Mouse (Mus musculus) G1E (cell line): ENCODE measurements around the gene Plppr5. TPM values are rescaled to one million over a fixed set of nuclear protein-coding genes. Genes with fewer than 3 reads are reported as not detected.

Source experiments
- ATAC-seq: 2 replicates; pipeline ENCODE4 v1.8.0; 2016; ENCODE audit warnings: mild to moderate bottlenecking; ENCODE audit not compliant: insufficient number of reproducible peaks, poor library complexity, low FRiP score, severe bottlenecking; ENCODE audit errors: extremely low read depth
- DNase-seq: peaks from one replicate; pipeline ENCODE4 v3.0.0; 2012; ENCODE audit warnings: low spot score
- H3K27me3 ChIP-seq: 2 replicates; pipeline ENCODE4 v1.6.1; 2012; ENCODE audit warnings: mild to moderate bottlenecking, low read length, inconsistent platforms; ENCODE audit not compliant: insufficient read depth
- H3K36me3 ChIP-seq: replicated peaks from 2 replicates; pipeline ENCODE3; 2012; ENCODE audit warnings: mild to moderate bottlenecking, inconsistent platforms
- H3K4me1 ChIP-seq: 2 replicates; pipeline ENCODE4 v1.6.1; 2012; ENCODE audit warnings: low read depth, low read length, inconsistent platforms, mixed read lengths; ENCODE audit not compliant: insufficient read depth
- H3K4me3 ChIP-seq: 2 replicates; pipeline ENCODE4 v1.5.1; 2012; ENCODE audit warnings: low read depth, mild to moderate bottlenecking, inconsistent platforms, low read length, moderate library complexity, mixed read lengths
- H3K9me3 ChIP-seq: replicated peaks from 2 replicates; pipeline ENCODE4 v1.6.1; 2012; ENCODE audit warnings: inconsistent platforms
- CTCF ChIP-seq: IDR thresholded peaks from 2 replicates; pipeline ENCODE4 v1.5.1; 2012; ENCODE audit warnings: low read depth, low read length, inconsistent platforms, mixed read lengths
- GATA1 ChIP-seq: IDR thresholded peaks from 2 replicates; pipeline ENCODE4 v1.6.1; 2012; ENCODE audit warnings: borderline replicate concordance, low read length, inconsistent platforms, mixed read lengths
- GATA2 ChIP-seq: IDR thresholded peaks from 2 replicates; pipeline ENCODE4 v1.6.1; 2012; ENCODE audit warnings: low read depth, low read length, inconsistent platforms, borderline replicate concordance
- POLR2AphosphoS5 ChIP-seq: IDR thresholded peaks from 2 replicates; pipeline ENCODE4 v1.6.1; 2012; ENCODE audit warnings: low read depth, low read length, inconsistent platforms; ENCODE audit not compliant: insufficient replicate concordance
- TAL1 ChIP-seq: conservative IDR thresholded peaks from 2 replicates; pipeline ENCODE4 v1.6.1; 2012; ENCODE audit warnings: low read depth, low read length, inconsistent platforms, mixed read lengths
- polyA plus RNA-seq: library from polyadenylated mRNA; stranded (reverse); fragments of >175 nt; gene quantifications from 2 replicates; pipeline ENCODE4 v1.2.3, GENCODE M21; 2012
- total RNA-seq, 2 experiments: library from RNA; stranded (forward) in 1 of 2; stranded (reverse) in 1 of 2; fragments of 200-1000 nt in 1 of 2; fragments of >200 nt in 1 of 2; fragmentation: Nextera tagmentation in 1 of 2; gene quantifications; 2 replicates each; pipeline ENCODE4 v1.2.3; 2014 to 2017

The Plppr5 gene
- total and polyA plus RNA-seq, 3 experiments: 0.05 TPM; not detected in 2

DNA sequence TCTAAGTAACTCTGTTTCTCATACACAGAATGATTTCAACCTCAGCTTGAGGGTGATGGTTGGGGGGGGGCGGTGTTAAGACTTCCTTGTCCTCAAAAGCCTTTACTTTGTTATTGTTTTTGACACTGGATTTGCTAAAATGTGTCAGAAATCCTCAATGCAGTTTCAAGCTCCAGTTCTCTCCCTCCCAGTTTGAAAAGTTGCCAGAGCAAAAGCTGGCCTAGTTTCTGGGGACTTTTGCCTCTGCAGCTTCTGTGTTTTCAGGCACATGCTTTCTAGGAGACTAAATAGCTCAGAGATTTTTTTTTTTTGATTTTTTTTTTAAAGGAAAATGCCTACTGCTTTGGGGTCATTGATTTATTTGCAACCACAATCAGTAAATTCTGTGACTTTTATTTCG is 2.7 kb downstream of the Plppr5 start:
- H3K36me3 ChIP-seq: no peaks in the 10 kb centered on the region
- no peak for TF ChIP-seq POLR2AphosphoS5
- no peak for TF ChIP-seq CTCF
- no peaks in the 10 kb centered on the region for H3K27me3 ChIP-seq
- H3K4me3 ChIP-seq: no peak overlapping the region
- H3K9me3 ChIP-seq: peaks cover 31% of the 10 kb centered on the region
- no peaks in the 10 kb centered on the region for H3K4me1 ChIP-seq
- DNase-seq (no peak), ATAC-seq (no peak)

- ATAC-seq: no peak
- no peaks in the 10 kb centered on the region for H3K36me3 ChIP-seq
- no peak for DNase-seq
- peaks cover 6% of the 10 kb centered on the region for H3K9me3 ChIP-seq
- no peaks in the 10 kb centered on the region for H3K27me3 ChIP-seq
- no peaks in the 10 kb centered on the region for H3K4me1 ChIP-seq
- H3K4me3 ChIP-seq: no peak overlapping the region
- TF ChIP-seq TAL1 (no peak), GATA2 (no peak), GATA1 (no peak), POLR2AphosphoS5 (no peak), CTCF (no peak)
Observed at GRCm38 (mm10) chr3:117582628-117583027, 8.0 kb downstream of the Plppr5 start.

GRCm38 (mm10) chr3:117602404-117602803 is 27.8 kb downstream of the Plppr5 start:
- TF ChIP-seq GATA1 (no peak), CTCF (no peak), POLR2AphosphoS5 (no peak)
- H3K4me1 ChIP-seq: no peaks in the 10 kb centered on the region
- ATAC-seq: no peak
- H3K27me3 ChIP-seq: no peaks in the 10 kb centered on the region
- no peaks in the 10 kb centered on the region for H3K36me3 ChIP-seq
- DNase-seq: no peak
- no peaks in the 10 kb centered on the region; the same call in none of the 2 replicates for H3K9me3 ChIP-seq
- H3K4me3 ChIP-seq: no peak overlapping the region

DNA sequence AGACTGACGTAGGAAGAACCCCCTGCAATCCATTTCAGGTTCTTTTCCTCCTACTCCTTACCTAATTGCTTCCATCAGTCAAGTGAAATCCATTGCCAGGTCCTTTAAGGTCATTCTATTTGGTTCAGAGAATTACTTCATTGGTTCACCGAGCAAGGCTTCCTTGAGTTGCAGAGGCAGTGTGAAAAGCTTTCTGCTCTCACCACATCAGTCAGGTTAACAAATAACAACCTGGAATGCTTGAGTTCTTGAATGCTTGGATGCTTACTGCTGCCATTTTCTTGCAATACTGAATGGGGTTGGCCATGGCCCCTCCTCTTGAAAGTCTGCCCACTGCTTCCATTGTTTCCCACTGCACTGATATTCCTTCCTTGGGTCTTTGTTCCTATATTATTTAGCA is 28.8 kb downstream of the Plppr5 start:
- TF ChIP-seq POLR2AphosphoS5: no peak
- Histone ChIP-seq H3K27me3 (no peaks in the 10 kb centered on the region), H3K36me3 (no peaks in the 10 kb centered on the region), H3K4me3 (no peak overlapping the region), H3K9me3 (no peaks in the 10 kb centered on the region; the same call in none of the 2 replicates), H3K4me1 (no peaks in the 10 kb centered on the region)
- ATAC-seq (no peak), DNase-seq (no peak)

- H3K36me3 ChIP-seq: no peaks in the 10 kb centered on the region
- ATAC-seq (no peak), DNase-seq (no peak)
- no peak overlapping the region for H3K4me3 ChIP-seq
- no peaks in the 10 kb centered on the region for H3K4me1 ChIP-seq
- H3K9me3 ChIP-seq: peaks cover 1% of the 10 kb centered on the region
- no peak for TF ChIP-seq CTCF
- no peak for TF ChIP-seq GATA2
- TF ChIP-seq GATA1: no peak
- no peak for TF ChIP-seq TAL1
- TF ChIP-seq POLR2AphosphoS5: no peak
- no peaks in the 10 kb centered on the region for H3K27me3 ChIP-seq
Observed at GRCm38 (mm10) chr3:117606383-117606782, 31.7 kb downstream of the Plppr5 start.

GRCm38 (mm10) chr3:117611453-117611852 is 36.8 kb downstream of the Plppr5 start:
- Histone ChIP-seq H3K36me3 (no peaks in the 10 kb centered on the region), H3K9me3 (peaks cover 5% of the 10 kb centered on the region), H3K4me1 (no peaks in the 10 kb centered on the region), H3K4me3 (no peak overlapping the region), H3K27me3 (no peaks in the 10 kb centered on the region)
- TF ChIP-seq GATA1 (no peak), TAL1 (no peak), CTCF (no peak), GATA2 (no peak), POLR2AphosphoS5 (no peak)
- ATAC-seq: no peak
- DNase-seq: no peak

DNA sequence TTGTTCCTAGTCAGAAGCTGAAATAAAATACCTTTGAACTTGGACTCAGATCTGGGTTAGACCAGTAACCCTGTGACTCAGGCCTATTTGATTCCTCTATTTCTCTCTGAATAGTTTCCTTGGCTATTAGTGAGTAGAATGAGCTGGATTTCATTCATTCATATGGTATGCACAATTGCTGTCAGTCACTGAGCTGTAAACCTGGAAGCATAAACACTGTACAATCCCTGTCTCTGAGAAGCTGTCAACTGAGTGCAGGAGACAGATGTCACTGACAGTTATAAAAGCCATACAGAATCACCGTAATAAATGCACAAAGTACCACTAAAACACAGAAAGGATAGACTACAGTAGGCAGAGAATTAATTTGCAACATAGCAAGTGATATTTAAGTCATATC is 40.2 kb downstream of the Plppr5 start:
- no peaks in the 10 kb centered on the region for H3K27me3 ChIP-seq
- no peak overlapping the region for H3K4me3 ChIP-seq
- H3K36me3 ChIP-seq: no peaks in the 10 kb centered on the region
- H3K4me1 ChIP-seq: no peaks in the 10 kb centered on the region
- DNase-seq (no peak), ATAC-seq (no peak)
- TF ChIP-seq POLR2AphosphoS5: no peak
- TF ChIP-seq GATA2: no peak
- TF ChIP-seq CTCF: no peak
- TF ChIP-seq GATA1: no peak
- TF ChIP-seq TAL1: no peak
- H3K9me3 ChIP-seq: peaks cover 5% of the 10 kb centered on the region
